Mouse (Mus musculus) thymus, postnatal 14 days (tissue): Measurements from ENCODE around the gene Wbp1l.

ENCODE experiments used
- DNase-seq: peaks from one replicate; pipeline ENCODE4 v3.0.0; 2021

Wbp1l gene

DNA sequence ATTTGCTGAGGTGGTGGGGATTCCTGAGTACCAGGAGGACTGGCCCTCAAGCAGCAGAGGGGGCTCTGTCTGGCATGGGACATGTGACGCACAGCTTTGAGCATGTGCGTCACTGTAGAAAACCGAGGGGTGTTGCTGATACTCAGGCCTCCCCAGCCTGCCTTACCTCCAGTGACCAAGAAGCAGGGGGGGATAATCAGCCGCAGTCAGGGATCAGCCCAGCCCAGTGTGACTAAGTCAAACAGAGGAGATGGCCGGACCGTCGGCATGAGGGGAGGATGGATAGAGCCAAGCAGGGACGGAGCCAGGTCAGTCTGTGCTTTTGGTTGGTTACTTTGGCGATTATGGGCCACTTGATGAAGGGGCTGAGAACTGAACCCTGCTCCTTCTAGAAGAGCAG lies 32.8 kb downstream of the Wbp1l start:
- no peak for DNase-seq

DNA sequence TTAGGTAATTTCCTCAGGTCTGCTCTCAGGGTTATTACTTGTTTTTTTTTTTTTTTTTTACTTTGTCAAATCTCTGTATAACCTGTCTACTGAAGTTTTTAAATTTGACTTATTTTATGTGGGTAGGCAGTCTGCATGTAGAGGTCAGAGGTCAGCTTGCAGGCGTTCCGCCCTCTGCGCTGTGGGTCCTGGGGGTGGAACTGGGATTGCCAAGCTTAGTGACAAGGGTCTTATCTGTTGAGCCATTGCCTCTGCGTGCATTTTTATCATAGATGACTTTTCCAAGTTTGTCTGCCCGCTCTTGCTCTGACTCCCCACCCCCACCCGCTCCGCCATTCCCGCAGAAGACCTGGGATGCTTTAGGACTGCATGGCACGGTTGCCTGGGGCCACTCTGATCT lies 36.9 kb downstream of the Wbp1l start:
- no peak for DNase-seq

GRCm38 (mm10) chr19:46637598-46637997 lies 38.7 kb downstream of the Wbp1l start:
- no peak for DNase-seq

GRCm38 (mm10) chr19:46639053-46639452 lies 40.2 kb downstream of the Wbp1l start:
- DNase-seq = no peak

DNA sequence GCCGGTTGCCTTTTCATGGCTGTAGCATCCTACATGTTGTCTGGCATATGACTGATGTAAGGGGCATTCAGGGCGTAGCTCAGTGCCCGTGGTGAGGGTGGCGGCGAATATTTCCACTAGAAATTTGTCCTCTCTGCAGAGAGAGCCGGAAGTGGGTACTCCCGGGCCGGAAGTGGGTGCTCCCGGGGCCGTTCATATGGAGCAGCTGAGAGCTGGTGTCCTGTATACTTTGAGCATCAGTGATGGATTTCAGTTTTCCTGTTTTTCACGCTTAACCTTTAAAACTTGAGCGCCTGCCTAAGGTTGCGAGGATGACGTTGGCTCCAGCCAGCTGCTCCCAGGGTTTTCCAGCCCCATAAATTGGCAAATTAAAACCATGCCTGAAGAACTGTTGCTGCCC lies 40.6 kb downstream of the Wbp1l start:
- DNase-seq = peak; percentile 24

- DNase-seq = no peak
Measured at GRCm38 (mm10) chr19:46640780-46641179, 41.9 kb downstream of the Wbp1l start.

DNA sequence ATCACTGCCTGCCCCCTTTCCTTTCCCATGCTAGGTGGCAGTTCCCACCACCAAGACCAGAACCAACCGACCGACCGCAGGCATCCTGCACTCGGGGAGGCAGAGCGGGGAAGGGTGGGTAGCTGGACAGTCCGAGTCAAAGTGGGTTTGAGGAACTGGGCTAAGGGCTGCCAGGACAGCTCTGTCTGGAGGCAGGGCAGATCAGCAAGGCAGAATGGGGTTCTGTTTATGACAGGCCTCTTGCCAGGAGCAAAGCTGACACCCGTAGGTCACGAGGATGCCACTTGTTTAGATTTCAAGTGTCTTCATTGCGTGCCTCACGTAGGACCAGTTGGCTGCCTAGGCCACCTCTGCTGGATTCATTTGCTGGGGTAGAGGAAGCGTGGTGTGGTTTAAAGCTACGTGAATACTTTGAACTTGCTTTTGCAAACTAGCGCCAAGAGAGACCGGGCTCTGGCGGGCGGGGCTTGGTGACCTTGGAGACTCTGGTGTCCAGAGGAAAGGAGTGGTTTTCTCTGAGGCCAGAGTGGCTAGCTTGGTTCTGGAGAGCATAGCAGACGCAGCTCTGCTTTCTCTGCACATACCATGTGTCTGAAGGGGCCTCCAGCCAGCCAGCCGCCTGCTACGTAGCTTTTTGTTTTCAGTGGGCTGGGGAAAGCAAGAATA lies 42.7 kb downstream of the Wbp1l start:
- no peak for DNase-seq

- no peak for DNase-seq
Measured at GRCm38 (mm10) chr19:46642136-46642753, 43.4 kb downstream of the Wbp1l start.

DNA sequence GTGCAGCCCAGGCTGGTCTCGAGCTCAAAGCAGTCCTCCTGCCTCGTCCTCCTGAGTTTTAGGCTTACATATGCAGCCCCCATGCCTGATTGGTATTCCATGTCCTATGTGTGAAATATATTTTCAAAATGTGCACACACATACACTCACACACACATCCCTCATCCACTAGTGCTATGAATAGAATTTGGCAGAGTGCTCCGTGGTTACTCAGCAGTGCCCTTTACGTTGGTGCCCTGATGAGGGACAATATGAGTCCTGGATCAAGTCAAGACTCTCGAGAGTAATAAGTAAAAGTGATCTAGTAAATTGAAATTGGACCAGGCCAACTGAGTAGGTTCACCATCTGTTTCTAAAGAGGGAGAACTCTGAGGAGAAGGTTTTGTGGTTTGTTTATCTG lies 44.4 kb downstream of the Wbp1l start:
- no peak for DNase-seq

DNA sequence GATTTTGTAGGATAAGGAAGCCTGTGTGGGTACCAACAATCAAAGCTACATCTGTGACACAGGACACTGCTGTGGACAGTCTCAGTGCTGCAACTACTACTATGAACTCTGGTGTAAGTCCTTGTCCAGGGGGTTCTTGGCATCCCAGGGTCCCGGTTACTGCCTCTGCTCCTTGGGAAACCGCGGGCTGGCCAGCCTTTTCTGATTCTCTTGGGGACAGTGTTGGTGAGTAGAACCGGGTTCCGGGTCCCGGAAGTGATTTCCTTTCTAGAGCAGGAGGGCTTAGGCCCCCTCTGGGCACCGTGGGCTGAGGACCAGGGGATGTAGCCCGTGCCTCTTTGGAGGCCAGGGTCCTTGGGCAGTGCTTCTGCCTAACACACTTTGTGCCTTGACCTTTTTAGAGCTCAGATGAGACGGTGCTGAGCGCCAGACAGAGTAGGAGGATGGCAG lies 45.5 kb downstream of the Wbp1l start:
- DNase-seq = no peak

DNA sequence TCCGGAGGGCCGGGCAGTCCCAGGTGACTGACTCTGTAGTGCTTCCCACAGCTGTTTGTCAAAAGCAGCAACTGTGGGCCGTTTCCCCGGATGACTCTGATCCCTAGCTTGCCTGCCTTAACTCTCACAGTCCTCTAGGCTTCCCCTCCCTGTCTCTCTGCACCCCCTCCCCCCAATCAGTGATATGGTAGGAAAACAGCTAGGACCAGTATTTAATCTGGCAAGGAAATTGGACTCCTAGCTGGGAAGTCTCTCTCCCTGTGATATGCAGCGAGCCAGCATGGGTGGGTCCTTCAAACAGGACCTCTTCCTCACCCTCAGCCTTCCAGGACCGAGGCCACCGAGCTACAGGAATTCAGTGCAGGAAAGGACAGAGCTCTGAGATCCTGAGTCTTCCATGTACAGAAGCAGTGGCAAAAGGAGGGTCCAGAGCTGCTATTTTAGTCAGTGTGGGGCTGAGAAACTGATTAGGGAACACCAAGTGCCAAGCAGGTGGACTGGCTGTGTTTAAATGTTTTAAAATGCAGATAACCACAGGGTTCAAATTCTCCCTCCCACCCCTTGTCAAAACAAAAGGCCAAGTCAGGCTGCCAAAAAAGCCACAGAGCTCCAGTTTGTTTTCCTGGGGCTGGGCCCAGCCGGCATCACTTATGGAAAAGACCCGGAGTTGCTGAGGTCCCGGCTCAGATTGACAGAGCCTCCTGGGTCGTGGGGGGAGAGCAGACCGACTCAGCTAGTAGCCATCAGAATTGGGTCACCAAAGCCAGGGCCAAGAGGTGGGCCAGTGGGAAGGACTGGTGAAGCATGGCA lies 46.1 kb downstream of the Wbp1l start:
- DNase-seq = no peak

DNA sequence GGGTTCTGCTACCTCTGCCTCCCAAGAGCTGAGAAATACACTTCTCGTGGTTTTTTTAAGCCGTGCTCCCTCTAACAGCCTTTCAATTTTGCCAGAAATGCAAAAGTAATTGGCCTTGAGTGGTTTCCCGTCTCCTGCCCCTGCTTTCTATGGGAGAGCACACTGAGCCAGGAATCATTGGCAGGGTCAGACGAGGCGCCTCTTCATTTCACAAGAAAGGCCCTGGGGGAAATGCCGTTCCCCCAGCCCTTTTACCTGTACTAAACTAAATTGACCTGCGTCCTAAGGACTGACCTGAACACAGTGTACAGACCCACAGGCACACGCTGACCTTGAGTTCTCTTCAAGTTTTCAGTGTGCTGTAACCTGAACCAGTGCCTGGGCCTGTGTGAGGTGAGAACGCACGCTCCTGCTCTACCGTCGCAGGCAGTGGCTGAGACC lies 47.2 kb downstream of the Wbp1l start:
- DNase-seq = no peak

- DNase-seq = no peak
Measured at GRCm38 (mm10) chr19:46647254-46647653, 48.4 kb downstream of the Wbp1l start.

GRCm38 (mm10) chr19:46647850-46648249 lies 49.0 kb downstream of the Wbp1l start:
- DNase-seq = no peak

- DNase-seq = no peak
Measured at GRCm38 (mm10) chr19:46648565-46648964, 49.7 kb downstream of the Wbp1l start.

DNA sequence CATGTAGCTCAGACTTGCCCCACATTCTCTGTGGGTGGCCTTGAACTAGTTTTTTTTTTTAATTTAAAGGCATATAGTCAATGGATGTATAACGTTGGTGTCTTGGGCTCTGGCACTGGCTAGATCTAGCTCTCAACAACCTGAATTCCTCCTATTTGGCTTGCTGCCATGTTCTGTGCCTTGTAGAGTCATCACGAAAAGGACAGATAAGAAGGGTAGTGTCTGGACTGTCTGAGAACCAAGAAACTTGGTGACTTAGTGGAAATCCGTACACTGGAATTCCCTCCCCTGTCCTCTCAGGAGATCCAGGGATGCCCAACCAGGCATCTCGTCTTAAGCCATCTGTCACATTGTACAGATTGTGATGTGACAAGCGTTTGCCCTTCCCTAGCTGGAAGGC lies 54.3 kb downstream of the Wbp1l start:
- no peak for DNase-seq

DNA sequence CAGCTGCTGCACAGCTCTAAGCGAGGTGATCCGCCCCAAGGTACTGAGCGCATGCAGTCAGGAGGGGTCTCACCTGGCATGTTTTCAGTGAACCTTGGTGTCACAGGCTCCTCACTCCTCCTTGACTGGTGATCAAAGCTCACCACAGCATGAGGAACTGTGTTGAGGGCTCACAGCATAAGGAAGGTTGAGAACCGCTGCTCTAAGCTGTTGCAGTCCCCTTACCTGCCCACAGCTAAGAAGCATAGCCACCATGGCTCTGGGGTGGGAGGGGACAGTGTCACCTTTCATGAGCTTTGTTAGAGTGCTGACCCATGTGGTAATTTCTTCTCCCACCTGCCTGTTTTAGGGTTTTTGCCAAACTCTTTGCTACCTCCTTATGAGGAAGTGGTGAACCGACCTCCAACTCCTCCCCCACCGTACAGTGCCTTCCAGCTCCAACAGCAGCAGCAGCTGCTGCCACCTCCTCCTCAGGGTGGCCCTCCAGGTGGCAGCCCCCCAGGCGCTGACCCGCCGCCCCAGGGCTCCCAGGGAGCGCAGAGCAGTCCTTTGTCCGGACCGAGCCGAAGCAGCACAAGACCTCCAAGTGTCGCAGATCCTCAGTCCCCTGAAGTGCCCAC lies 54.8 kb downstream of the Wbp1l start:
- DNase-seq = peak; percentile 76

DNA sequence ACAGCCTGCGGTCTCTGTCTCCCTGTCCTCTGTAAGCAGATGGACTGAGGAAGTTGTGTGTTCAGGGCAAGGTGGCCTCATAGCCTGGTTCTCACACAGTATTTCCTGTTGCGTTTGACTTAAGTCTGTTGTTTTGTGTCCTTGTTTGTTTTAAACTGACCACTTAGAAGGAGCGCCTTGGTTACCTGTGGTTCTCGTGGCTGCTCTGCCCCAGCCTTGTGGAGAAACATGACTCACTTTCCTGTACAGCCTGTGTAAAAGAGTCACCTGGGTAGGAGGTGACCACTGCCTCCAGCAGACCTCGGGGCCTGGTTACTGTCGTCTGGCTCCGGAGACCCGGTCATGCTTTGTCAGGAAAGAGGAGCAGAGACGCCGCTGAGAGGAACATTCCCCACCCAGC lies 56.7 kb downstream of the Wbp1l start:
- DNase-seq = no peak

GRCm38 (mm10) chr19:46656151-46656840 lies 57.4 kb downstream of the Wbp1l start:
- DNase-seq = no peak

GRCm38 (mm10) chr19:46657339-46658020 lies 58.6 kb downstream of the Wbp1l start:
- peak; percentile 48 for DNase-seq

- no peak for DNase-seq
Measured at GRCm38 (mm10) chr19:46658348-46658747, 59.5 kb downstream of the Wbp1l start.

- no peak for DNase-seq
Measured at GRCm38 (mm10) chr19:46658851-46659250, 60.0 kb downstream of the Wbp1l start.
